Mouse (Mus musculus) 3T3-L1 (cell line): Measurements from ENCODE around the gene Rassf8.
A peak's percentile ranks its signal among the peaks of the same experiment; 100 is the strongest.

ENCODE experiments used
- DNase-seq: peaks from one replicate; pipeline ENCODE4 v3.0.0-alpha.2; 2015; ENCODE audit warnings: low read depth, low spot score

The Rassf8 gene

GRCm38 (mm10) chr6:145823103-145823502, 76.6 kb downstream of the Rassf8 start:
- DNase-seq, result no peak

DNA sequence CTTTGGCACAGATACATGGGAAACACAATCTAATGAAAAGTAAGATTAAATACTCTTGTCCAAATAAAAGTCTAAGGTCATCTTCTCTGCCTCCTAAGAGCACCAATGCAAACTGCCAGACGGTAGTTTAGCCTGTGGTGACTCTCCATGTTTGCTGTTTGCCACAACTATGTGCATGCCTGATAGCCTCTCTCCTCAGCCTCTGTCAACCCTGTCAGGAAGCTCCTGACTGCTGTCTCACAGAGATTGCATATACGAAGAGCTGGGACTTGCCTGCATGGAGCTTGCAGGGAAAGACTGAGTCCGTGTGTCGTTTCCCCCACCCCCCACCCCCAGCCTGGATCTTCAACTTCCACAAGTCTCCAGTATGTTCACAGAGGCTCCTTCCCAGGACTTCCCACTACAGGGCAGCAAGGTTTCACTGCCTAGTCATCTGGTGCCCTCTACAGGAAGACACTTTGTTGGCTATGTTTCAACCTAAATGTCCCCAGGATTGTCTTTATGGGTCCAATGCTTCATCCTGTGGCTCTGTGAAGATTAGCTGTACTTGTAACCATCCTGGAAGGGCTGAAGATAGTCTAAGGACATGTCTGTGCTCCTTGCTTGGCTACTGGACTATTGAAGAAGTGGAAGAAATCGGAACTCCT, 77.2 kb downstream of the Rassf8 start:
- peak; percentile 53 for DNase-seq

GRCm38 (mm10) chr6:145826305-145826704, 79.8 kb downstream of the Rassf8 start:
- no peak for DNase-seq

DNA sequence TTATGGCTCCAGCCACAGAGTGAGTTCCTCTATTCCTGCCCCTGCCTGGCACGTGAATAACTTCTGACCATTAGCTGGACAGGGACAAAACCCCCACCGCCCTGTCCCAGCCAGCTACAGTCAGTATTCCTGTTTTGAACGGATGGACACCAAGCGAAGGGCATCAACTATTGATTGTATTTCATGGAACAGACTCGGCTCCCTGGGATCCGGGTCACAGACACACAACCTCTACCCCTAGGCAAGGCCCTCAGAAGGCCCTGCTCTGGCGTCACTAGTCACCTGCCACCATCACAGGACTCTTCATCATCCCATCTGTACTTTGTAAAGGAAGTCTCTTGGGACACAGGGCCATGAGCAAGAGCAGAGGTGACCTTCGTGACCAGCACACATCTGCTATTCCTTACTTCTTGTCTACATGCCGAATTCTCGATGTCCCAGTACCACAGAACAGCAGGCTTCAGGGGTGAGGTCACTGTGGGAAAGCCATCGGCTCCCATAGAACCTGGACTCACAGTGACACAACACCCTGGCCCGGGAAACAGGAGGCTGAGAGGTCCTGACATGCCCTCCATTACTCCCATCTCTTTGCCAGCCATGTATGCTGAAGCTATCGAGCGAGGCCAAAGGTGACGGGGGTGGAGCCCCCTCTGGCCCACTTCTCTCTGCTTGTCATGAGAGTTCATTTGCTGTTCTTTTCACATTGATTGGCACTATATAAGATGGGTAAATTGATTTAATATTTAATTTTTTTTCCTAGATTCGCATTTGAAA, 82.7 kb downstream of the Rassf8 start:
- DNase-seq, result no peak

- peak; percentile 80 for DNase-seq
Observed at GRCm38 (mm10) chr6:145830117-145830516, 83.6 kb downstream of the Rassf8 start.

DNA sequence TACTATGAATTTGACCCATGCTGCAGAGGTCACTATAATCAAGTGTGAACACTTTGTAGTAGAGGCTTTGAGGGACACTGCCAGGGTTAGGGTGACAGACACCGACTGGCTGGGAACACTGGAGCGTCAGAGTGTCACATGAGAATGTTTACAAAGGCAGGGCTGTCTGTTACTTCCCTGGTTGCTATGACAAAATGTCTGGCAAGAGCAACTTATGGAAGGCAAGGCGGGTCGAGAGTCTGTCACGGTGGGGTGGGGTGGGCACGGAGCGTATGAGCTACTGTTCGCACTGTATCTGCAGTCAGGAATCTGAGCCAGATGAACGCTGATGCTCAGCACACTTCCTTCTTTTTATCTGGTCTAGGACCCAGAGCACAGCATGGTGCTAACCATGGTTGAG, 84.1 kb downstream of the Rassf8 start:
- no peak for DNase-seq

GRCm38 (mm10) chr6:145832927-145833326, 86.4 kb downstream of the Rassf8 start:
- DNase-seq, result no peak

- no peak for DNase-seq
Observed at GRCm38 (mm10) chr6:145835359-145835758, 88.8 kb downstream of the Rassf8 start.

DNA sequence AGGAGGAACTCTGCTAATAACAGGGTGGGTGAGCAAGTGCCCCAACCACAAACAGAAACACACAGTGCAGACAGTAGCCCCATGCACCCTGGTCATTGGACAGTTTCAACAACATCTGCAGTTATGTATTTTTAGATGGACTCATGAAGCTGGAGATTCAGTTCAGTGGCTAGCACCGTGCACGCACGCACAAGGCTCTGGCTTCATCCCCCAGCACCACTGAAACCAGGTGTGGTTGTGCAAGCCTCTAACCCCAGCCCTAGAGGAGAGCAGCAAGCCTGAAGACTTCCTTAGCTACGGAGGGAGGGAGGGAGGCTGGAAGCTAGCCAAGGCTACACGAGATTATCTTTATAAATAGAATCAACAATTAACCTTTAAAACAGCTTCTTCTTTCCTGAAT, 99.1 kb downstream of the Rassf8 start:
- DNase-seq, result no peak

GRCm38 (mm10) chr6:145846076-145846475, 99.5 kb downstream of the Rassf8 start:
- no peak for DNase-seq

DNA sequence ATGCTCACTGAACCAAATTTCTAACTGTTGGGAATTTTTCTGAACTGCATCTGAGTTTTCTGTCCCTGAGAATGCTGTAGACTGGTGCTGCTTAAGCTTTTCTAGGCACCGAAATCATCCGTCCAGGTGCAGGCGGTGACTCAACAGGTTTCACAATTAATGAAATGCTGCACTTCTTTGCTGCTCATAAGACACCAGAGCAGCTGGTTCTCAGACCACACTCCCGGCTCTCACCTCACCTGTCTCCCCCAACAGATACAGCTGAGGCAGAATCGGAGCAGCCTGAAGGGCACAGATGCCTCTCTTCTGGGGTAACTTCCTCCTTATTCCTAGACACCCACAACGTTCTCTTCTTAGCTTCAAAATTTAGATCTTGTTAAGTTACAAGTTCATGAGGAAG, 100.4 kb downstream of the Rassf8 start:
- no peak for DNase-seq

GRCm38 (mm10) chr6:145847661-145848060, 101.1 kb downstream of the Rassf8 start:
- no peak for DNase-seq

DNA sequence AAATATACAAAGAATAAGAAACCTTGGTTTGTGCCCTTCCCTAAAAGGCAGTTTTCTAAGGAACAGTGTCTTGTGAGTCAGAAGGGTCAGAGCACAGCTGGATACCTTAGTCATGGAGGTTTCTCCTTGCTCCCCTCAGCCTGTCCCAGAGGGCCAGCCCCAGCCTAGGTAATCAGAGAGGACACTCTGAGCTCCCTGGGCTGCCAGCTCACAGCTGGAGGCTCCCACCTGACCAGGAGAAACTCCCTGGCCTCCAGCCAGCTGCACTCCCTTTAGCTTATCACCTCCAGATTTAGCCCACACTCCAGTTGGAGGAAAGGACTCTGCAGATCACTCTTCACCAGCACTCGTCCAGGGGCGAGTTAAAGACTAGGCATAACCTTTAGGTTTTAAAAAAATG, 104.2 kb downstream of the Rassf8 start:
- peak; percentile 74 for DNase-seq

GRCm38 (mm10) chr6:145851956-145852355, 105.4 kb downstream of the Rassf8 start:
- DNase-seq, result no peak

GRCm38 (mm10) chr6:145852708-145853107, 106.2 kb downstream of the Rassf8 start:
- no peak for DNase-seq

- no peak for DNase-seq
Observed at GRCm38 (mm10) chr6:145853356-145854079, 107.0 kb downstream of the Rassf8 start.

- DNase-seq, result peak; percentile 49
Observed at GRCm38 (mm10) chr6:145854756-145855155, 108.2 kb downstream of the Rassf8 start.

GRCm38 (mm10) chr6:145855720-145856551, 109.4 kb downstream of the Rassf8 start:
- peak; percentile 91 for DNase-seq

GRCm38 (mm10) chr6:145857428-145857827, 110.9 kb downstream of the Rassf8 start:
- DNase-seq, result no peak

- no peak for DNase-seq
Observed at GRCm38 (mm10) chr6:145858414-145858813, 111.9 kb downstream of the Rassf8 start.

DNA sequence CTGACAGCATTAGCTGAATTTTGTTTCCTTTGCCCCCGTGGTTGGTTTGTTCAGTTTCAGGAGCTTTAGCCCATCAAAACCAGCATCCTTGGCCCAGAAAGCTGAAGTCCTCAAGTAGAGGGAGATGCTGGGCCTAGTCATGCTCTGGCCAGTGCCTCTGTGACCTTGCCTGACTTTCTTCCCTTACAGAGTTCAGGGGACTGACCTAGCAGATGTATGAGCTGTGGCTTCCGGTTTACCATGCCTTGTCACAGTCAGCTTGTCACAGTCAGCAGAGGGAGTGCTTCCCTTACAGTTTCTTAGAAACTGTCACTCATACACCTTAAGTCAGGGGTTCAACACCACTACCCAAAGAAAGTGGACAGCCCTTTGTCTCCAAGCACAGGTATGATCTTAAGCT, 113.8 kb downstream of the Rassf8 start:
- DNase-seq, result no peak
